Mouse (Mus musculus): ENCODE data around the gene Gprc5a. TPM values are rescaled to one million over a fixed set of nuclear protein-coding genes. Genes with fewer than 3 reads are reported as not detected.
A peak's percentile ranks its signal among the peaks of the same experiment; 100 is the strongest.

The Gprc5a gene
- polyA plus RNA-seq, 2 experiments: 2.7 to 4.7 TPM

DNA sequence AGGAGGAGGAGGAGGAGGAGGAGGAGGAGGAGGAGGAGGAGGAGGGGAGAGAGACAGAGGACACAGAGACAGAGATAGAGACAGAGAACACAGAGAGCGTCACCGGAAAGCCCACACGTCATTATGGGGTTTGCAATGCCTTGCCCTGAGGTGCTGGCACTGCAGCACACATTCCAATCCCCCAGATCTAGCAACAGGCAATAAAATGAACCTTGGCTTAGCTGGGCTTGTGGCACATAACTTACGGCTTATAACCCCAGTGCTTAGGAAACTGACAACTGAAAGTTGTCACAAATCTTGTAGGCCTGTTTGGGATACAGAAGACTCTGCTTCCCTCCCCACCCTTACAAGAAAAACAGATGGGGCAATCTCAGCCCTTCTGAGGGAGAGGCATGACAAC lies 25.2 kb downstream of the Gprc5a start:
- Histone ChIP-seq H3K27me3 (ENCODE audit: control insufficient read depth, insufficient read depth, low read length) (no peaks in the 10 kb centered on the region), H3K4me1 (ENCODE audit: control insufficient read depth, insufficient read depth, low read length) (peaks cover 7% of the 10 kb centered on the region), H3K4me3 (replicated peaks; ENCODE audit: low read length) (no peak overlapping the region), H3K9ac (ENCODE audit: low read depth, low read length, severe bottlenecking) (no peak overlapping the region), H3K9me3 (ENCODE audit: control insufficient read depth, low read length) (no peaks in the 10 kb centered on the region), H3K4me2 (replicated peaks; ENCODE audit: low read depth, low read length, severe bottlenecking) (no peak overlapping the region), H3K27ac (replicated peaks; ENCODE audit: low read depth, low read length) (no peak overlapping the region), H3K36me3 (ENCODE audit: control insufficient read depth, insufficient read depth, low read length) (no peaks in the 10 kb centered on the region)
- ATAC-seq (ENCODE audit: low FRiP score, low read depth) (no peak), DNase-seq (ENCODE audit: low spot score) (peak; percentile 48)
- TF ChIP-seq POLR2A (IDR thresholded peaks at IDR 0.05; ENCODE audit: borderline replicate concordance, extremely low read depth, insufficient read depth, insufficient read length): no peak
- WGBS: 13% methylated on average over 4 of the region's 4 CpGs

DNA sequence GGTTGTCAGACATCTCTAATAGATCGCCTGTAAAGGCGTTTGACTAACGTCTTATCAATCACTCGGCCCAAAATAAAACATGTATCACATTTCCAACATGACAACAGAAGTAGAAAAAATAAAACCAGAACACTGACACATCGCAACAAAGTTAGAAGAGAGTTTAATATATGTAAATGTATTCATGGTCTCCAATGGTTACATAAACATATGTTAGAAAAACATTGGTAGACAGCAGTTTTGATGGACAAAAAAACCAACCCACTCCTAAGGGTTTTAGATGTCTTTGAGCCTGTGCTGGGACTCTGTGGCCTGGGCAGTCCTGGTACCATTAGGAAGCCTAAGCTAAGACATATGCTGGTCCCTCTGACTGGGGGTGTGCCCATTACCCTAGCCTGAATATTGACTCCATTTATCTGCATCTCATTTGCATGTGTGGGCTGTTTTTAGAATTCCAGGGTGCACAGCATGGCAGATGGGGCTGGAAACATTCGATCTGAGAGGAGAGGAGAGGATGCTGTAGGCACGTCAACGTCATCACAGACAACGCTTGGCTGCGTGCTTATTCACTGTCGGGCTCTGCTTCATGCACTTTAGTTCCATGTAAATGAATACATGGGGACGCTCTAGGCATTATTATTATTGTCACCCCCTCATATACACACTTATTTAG lies 27.5 kb downstream of the Gprc5a start:
- Histone ChIP-seq H3K27ac (replicated peaks; ENCODE audit: low read depth, low read length) (no peak overlapping the region), H3K36me3 (ENCODE audit: control insufficient read depth, insufficient read depth, low read length) (no peaks in the 10 kb centered on the region), H3K9me3 (ENCODE audit: control insufficient read depth, low read length) (no peaks in the 10 kb centered on the region), H3K4me3 (replicated peaks; ENCODE audit: low read length) (no peak overlapping the region), H3K4me1 (ENCODE audit: control insufficient read depth, insufficient read depth, low read length) (peaks cover 7% of the 10 kb centered on the region), H3K9ac (ENCODE audit: low read depth, low read length, severe bottlenecking) (no peak overlapping the region), H3K27me3 (ENCODE audit: control insufficient read depth, insufficient read depth, low read length) (no peaks in the 10 kb centered on the region), H3K4me2 (replicated peaks; ENCODE audit: low read depth, low read length, severe bottlenecking) (no peak overlapping the region)
- TF ChIP-seq POLR2A (IDR thresholded peaks at IDR 0.05; ENCODE audit: borderline replicate concordance, extremely low read depth, insufficient read depth, insufficient read length): no peak
- DNase-seq (ENCODE audit: low spot score): no peak
- WGBS: 96% methylated on average over 12 of the region's 12 CpGs
- no peak for ATAC-seq (ENCODE audit: low FRiP score, low read depth)

DNA sequence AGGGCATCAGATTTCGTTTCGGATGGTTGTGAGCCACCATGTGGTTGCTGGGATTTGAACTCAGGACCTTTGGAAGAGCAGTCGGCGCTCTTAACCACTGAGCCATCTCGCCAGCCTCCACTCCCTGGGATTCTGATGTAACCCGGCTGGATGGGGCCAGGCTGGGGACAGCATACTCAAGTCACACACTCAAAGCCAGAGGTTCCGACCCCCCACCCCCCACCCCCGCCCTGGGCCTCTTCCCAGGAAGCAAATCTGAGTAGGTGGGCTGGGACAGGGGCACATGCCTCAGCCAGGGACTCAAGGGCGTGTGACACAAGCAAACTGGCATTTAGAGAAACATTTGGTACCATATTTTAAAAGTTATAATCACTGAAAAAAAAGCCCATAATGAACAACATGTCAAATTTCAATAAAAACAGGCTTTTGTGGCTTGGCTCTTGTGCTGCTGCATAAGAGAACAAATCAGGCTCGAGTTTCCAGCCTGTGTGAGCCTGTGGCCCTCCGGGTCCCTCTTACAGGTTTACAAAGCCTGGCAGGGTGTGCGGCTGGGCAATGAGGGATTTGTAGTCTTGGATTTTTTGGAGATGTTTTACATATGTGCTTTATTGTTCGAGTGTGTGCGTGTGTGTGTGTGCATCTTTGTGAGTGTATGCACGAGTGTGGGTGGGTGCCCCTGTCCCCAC lies 35.5 kb downstream of the Gprc5a start:
- Histone ChIP-seq H3K27me3 (ENCODE audit: control insufficient read depth, insufficient read depth, low read length) (no peaks in the 10 kb centered on the region), H3K4me2 (replicated peaks; ENCODE audit: low read depth, low read length, severe bottlenecking) (no peak overlapping the region), H3K9ac (ENCODE audit: low read depth, low read length, severe bottlenecking) (no peak overlapping the region), H3K9me3 (ENCODE audit: control insufficient read depth, low read length) (no peaks in the 10 kb centered on the region), H3K36me3 (ENCODE audit: control insufficient read depth, insufficient read depth, low read length) (no peaks in the 10 kb centered on the region), H3K4me1 (ENCODE audit: control insufficient read depth, insufficient read depth, low read length) (no peaks in the 10 kb centered on the region), H3K4me3 (replicated peaks; ENCODE audit: low read length) (no peak overlapping the region), H3K27ac (replicated peaks; ENCODE audit: low read depth, low read length) (no peak overlapping the region)
- no peak for TF ChIP-seq POLR2A (IDR thresholded peaks at IDR 0.05; ENCODE audit: borderline replicate concordance, extremely low read depth, insufficient read depth, insufficient read length)
- DNase-seq (ENCODE audit: low spot score): no peak
- ATAC-seq (ENCODE audit: low FRiP score, low read depth): no peak
- WGBS: 62% methylated on average over 15 of the region's 15 CpGs

DNA sequence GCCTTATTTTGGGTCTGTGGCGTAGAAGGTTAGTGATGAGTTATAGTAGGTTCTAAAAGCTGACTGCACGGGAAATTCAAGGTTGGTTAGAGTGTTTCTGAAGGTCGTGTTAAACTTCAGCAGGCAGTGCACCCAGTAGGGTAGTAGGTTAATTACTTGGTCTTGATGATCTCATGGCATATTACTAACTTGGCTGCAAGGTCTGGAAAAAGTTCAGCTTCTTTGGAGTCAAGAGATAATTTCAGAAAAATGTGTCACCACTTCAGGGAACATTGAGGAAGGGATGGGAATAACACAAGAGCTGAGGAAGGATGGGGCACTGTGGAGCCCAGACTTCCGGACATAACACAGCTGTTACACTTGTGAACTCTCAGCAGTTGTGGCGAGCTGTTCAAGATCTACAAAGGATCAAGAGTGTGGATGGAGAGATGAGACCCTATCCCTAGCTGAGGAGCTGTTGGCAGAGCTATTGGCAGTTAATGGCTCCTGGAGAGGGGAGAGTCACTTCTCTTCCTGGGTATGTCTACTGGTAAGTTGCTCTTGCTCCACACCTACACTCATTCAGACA lies 37.4 kb downstream of the Gprc5a start:
- Histone ChIP-seq H3K36me3 (ENCODE audit: control insufficient read depth, insufficient read depth, low read length) (no peaks in the 10 kb centered on the region), H3K4me3 (replicated peaks; ENCODE audit: low read length) (no peak overlapping the region), H3K27ac (replicated peaks; ENCODE audit: low read depth, low read length) (no peak overlapping the region), H3K9me3 (ENCODE audit: control insufficient read depth, low read length) (no peaks in the 10 kb centered on the region), H3K4me2 (replicated peaks; ENCODE audit: low read depth, low read length, severe bottlenecking) (no peak overlapping the region), H3K4me1 (ENCODE audit: control insufficient read depth, insufficient read depth, low read length) (no peaks in the 10 kb centered on the region), H3K27me3 (ENCODE audit: control insufficient read depth, insufficient read depth, low read length) (no peaks in the 10 kb centered on the region), H3K9ac (ENCODE audit: low read depth, low read length, severe bottlenecking) (no peak overlapping the region)
- WGBS: 76% methylated on average over 5 of the region's 5 CpGs
- no peak for DNase-seq (ENCODE audit: low spot score)
- no peak for ATAC-seq (ENCODE audit: low FRiP score, low read depth)
- TF ChIP-seq POLR2A (IDR thresholded peaks at IDR 0.05; ENCODE audit: borderline replicate concordance, extremely low read depth, insufficient read depth, insufficient read length): no peak

DNA sequence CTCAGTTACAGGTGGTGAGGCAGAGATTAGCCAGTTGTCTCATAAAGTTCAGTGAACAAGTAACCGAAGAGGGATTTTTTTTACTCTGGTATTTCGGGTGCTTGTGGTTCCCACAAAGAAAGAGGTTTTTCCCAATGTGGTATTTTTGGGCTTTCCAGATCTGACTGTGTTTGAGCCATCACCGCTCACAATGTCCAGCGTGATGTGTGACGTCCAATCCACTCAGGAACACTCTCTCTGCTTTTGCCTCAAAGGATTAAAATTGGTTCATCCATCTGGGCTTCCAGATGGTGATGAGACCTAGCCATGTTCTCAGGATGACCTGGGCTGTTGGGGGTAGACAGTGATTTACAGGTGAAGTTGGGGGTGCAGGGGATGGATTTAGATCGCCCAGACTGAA lies 41.6 kb downstream of the Gprc5a start:
- Histone ChIP-seq H3K9ac (ENCODE audit: low read depth, low read length, severe bottlenecking) (no peak overlapping the region), H3K4me1 (ENCODE audit: control insufficient read depth, insufficient read depth, low read length) (no peaks in the 10 kb centered on the region), H3K36me3 (ENCODE audit: control insufficient read depth, insufficient read depth, low read length) (no peaks in the 10 kb centered on the region), H3K9me3 (ENCODE audit: control insufficient read depth, low read length) (no peaks in the 10 kb centered on the region), H3K27ac (replicated peaks; ENCODE audit: low read depth, low read length) (no peak overlapping the region), H3K4me3 (replicated peaks; ENCODE audit: low read length) (no peak overlapping the region), H3K4me2 (replicated peaks; ENCODE audit: low read depth, low read length, severe bottlenecking) (no peak overlapping the region), H3K27me3 (ENCODE audit: control insufficient read depth, insufficient read depth, low read length) (no peaks in the 10 kb centered on the region)
- 85% methylated on average over 6 of the region's 6 CpGs for WGBS
- ATAC-seq (ENCODE audit: low FRiP score, low read depth): no peak
- DNase-seq (ENCODE audit: low spot score): no peak
- TF ChIP-seq POLR2A (IDR thresholded peaks at IDR 0.05; ENCODE audit: borderline replicate concordance, extremely low read depth, insufficient read depth, insufficient read length): no peak
